ENCODE assay signal across 8 mouse cellular contexts in the genomic region with DNA sequence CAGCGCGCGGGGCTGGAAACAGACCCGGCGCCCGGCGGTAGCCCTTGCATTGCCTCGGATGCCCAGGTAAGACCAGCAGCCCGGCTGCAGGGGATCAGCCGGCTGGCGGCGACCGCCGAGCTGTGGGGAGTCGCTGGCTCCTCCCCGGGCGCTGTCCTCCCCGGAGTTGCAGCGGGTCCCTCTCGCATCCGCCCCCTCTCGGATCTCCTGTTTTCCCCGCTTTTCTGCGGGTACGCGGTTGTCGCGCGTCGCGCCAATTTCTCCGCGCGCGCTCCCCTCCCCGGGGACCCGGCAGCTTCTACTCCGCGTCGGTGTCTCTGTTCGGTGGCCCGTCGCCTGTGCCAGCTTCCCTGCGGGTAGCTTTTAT. TPM values are rescaled to one million over a fixed set of nuclear protein-coding genes. Genes with fewer than 3 reads are reported as not detected.
DNase-seq lines count a peak whose midpoint lies in the region; ATAC-seq lines count a peak whose summit lies in the region.

No protein-coding gene starts in this region.

- H3K27ac ChIP-seq in kidney, embryonic 14.5 days (ENCODE audit: low read depth, low read length): peak overlapping the region; percentile 87; the same call in 1 of the 2 replicates
- peak overlapping the region; percentile 99 for H3K27ac ChIP-seq in forebrain, embryonic 15.5 days (replicated peaks)
- H3K27ac ChIP-seq in macrophage: peak overlapping the region; percentile 39

- H3K9me3 ChIP-seq in kidney, embryonic 14.5 days (ENCODE audit: control insufficient read depth, low read length): no peaks in the 10 kb centered on the region
- no peaks in the 10 kb centered on the region for H3K9me3 ChIP-seq in forebrain, embryonic 15.5 days

- no peaks in the 10 kb centered on the region for H3K27me3 ChIP-seq in kidney, embryonic 14.5 days (ENCODE audit: control insufficient read depth, insufficient read depth, low read length)
- no peaks in the 10 kb centered on the region for H3K27me3 ChIP-seq in forebrain, embryonic 15.5 days

- H3K36me3 ChIP-seq in kidney, embryonic 14.5 days (ENCODE audit: control insufficient read depth, insufficient read depth, low read length): peaks cover 5% of the 10 kb centered on the region; the same call in 1 of the 2 replicates
- no peaks in the 10 kb centered on the region for H3K36me3 ChIP-seq in forebrain, embryonic 15.5 days
- H3K36me3 ChIP-seq in macrophage (ENCODE audit: inconsistent target): 0 out of 2 replicates have a peak, but pooled peaks cover 3% of the 10 kb centered on the region

- peak; percentile 86 for ATAC-seq in kidney, embryonic 14.5 days (ENCODE audit: low FRiP score, low TSS enrichment)
- ATAC-seq in forebrain, embryonic 15.5 days (replicated peaks): peak; percentile 88

- WGBS in kidney, embryonic 14.5 days: under 1% methylated on average over 34 of the region's 44 CpGs
- 0% methylated on average over 44 of the region's 44 CpGs for WGBS in forebrain, embryonic 15.5 days
- under 1% methylated on average over 40 of the region's 44 CpGs for WGBS in macrophage (ENCODE audit: missing documents)

- H3K9ac ChIP-seq in kidney, embryonic 14.5 days (ENCODE audit: low read depth, low read length): peak overlapping the region; percentile 76
- peak overlapping the region; percentile 88 for H3K9ac ChIP-seq in forebrain, embryonic 15.5 days (replicated peaks)

- H3K4me2 ChIP-seq in kidney, embryonic 14.5 days (replicated peaks; ENCODE audit: low read depth, low read length): peak overlapping the region; percentile 48
- peak overlapping the region; percentile 50 for H3K4me2 ChIP-seq in forebrain, embryonic 15.5 days (replicated peaks)

- H3K79me2 ChIP-seq in macrophage (ENCODE audit: inconsistent target): peaks cover 76% of the 10 kb centered on the region

- peak overlapping the region; percentile 75 for H3K4me3 ChIP-seq in kidney, embryonic 14.5 days (ENCODE audit: low read length)
- peak overlapping the region; percentile 96 for H3K4me3 ChIP-seq in forebrain, embryonic 15.5 days
- H3K4me3 ChIP-seq in macrophage (ENCODE audit: inconsistent target): peak overlapping the region; percentile 63

- 0 out of 2 replicates have a peak, but pooled peaks cover 7% of the 10 kb centered on the region for H3K4me1 ChIP-seq in kidney, embryonic 14.5 days (ENCODE audit: control insufficient read depth, insufficient read depth, low read length)
- H3K4me1 ChIP-seq in forebrain, embryonic 15.5 days: peaks cover 37% of the 10 kb centered on the region

- DNase-seq in kidney, postnatal 14 days: no peak
- DNase-seq in WW6 (ENCODE audit: low read depth, low spot score) (peak; percentile 39), MN1 (ENCODE audit: low spot score) (no peak)
- no peak for DNase-seq in yolk sac, embryonic 10.5 days (ENCODE audit: low spot score)
- DNase-seq in cerebellum, adult 11-12 months: no peak

RNA-seq across cellular contexts. Expression of a gene that starts 0.4 kb away (rescaled TPM):
- polyA plus RNA-seq in kidney, embryonic 14.5 days (2014; fragmentation: Nextera tagmentation; extraction: Ambion mirVana): 7.7 and 14.1 TPM in 2 replicates
- 29.9 and 32.1 TPM in 2 replicates for polyA plus RNA-seq in forebrain, embryonic 15.5 days (2015; fragmentation: Nextera tagmentation; extraction: Ambion mirVana)
- total RNA-seq in macrophage (2018; cell fraction: chromatin; rRNA removed): 10 to 100 TPM in 20 of 26 experiments, 1 to 10 TPM in 6; 3.1 to 52.1 (median 33.1) TPM
- 10 to 100 TPM in 5 of 26 experiments, 1 to 10 TPM in 21; 2.6 to 11.7 (median 9.1) TPM for total RNA-seq in macrophage (2018; cell fraction: cytosol; rRNA removed)
- total RNA-seq in macrophage (2018; cell fraction: nucleus; rRNA removed): 10 to 100 TPM in 21 of 26 experiments, 1 to 10 TPM in 5; 3.2 to 35.8 (median 24.2) TPM
- polyA plus RNA-seq in macrophage (2018): 6.0 to 6.8 TPM (median 6.3 TPM) in 3 replicates

RNA-seq across cellular contexts. Expression of a gene that starts 0.5 kb away (rescaled TPM):
- polyA plus RNA-seq in kidney, embryonic 14.5 days (2014; fragmentation: Nextera tagmentation; extraction: Ambion mirVana): 28.6 and 39.9 TPM in 2 replicates
- polyA plus RNA-seq in forebrain, embryonic 15.5 days (2015; fragmentation: Nextera tagmentation; extraction: Ambion mirVana): 37.9 and 39.4 TPM in 2 replicates
- 10 to 100 TPM in 11 of 26 experiments, 1 to 10 TPM in 14, under 1 TPM in 1; 0.76 to 31.6 (median 9.5) TPM for total RNA-seq in macrophage (2018; cell fraction: chromatin; rRNA removed)
- 10 to 100 TPM in 12 of 26 experiments, 1 to 10 TPM in 14; 6.2 to 17.5 (median 8.8) TPM for total RNA-seq in macrophage (2018; cell fraction: cytosol; rRNA removed)
- total RNA-seq in macrophage (2018; cell fraction: nucleus; rRNA removed): 10 to 100 TPM in 8 of 26 experiments, 1 to 10 TPM in 18; 2.6 to 18.3 (median 8.0) TPM
- 15.8 to 18.1 TPM (median 16.3 TPM) in 3 replicates for polyA plus RNA-seq in macrophage (2018)

RNA-seq across cellular contexts. Expression of a gene that starts 28.7 kb away (rescaled TPM):
- 19.9 and 21.5 TPM in 2 replicates for polyA plus RNA-seq in kidney, embryonic 14.5 days (2014; fragmentation: Nextera tagmentation; extraction: Ambion mirVana)
- polyA plus RNA-seq in forebrain, embryonic 15.5 days (2015; fragmentation: Nextera tagmentation; extraction: Ambion mirVana): 23.9 and 25.8 TPM in 2 replicates
- total RNA-seq in macrophage (2018; cell fraction: chromatin; rRNA removed): 100 to 1,000 TPM in 4 of 26 experiments, 10 to 100 TPM in 22; 19.4 to 132 (median 49.4) TPM
- total RNA-seq in macrophage (2018; cell fraction: cytosol; rRNA removed): 10 to 100 TPM in 6 of 26 experiments, 1 to 10 TPM in 20; 4.7 to 11.6 (median 8.5) TPM
- total RNA-seq in macrophage (2018; cell fraction: nucleus; rRNA removed): 100 to 1,000 TPM in 1 of 26 experiments, 10 to 100 TPM in 24, 1 to 10 TPM in 1; 6.6 to 107 (median 32.7) TPM
- polyA plus RNA-seq in macrophage (2018): 3.7 to 6.1 TPM (median 5.1 TPM) in 3 replicates

Comparison
In these comparisons a context has a peak if more than half of its experiments do, and no peak if none do; other contexts are left out.
1. H3K27ac ChIP-seq: peak in every context shown above with its lines; median percentile 99 in forebrain, embryonic 15.5 days; 87 in kidney, embryonic 14.5 days; 39 in macrophage.